Mouse (Mus musculus) olfactory bulb, adult 2 months (tissue): ENCODE results near the gene Gm13723.

Source experiments
- CTCF ChIP-seq: fragments of 200-500 bp; IDR thresholded peaks from 2 replicates; pipeline ENCODE4 v1.5.1; 2012; ENCODE audit warnings: low read depth, mild to moderate bottlenecking, low read length, moderate library complexity; ENCODE audit not compliant: insufficient read depth
- POLR2A ChIP-seq: fragments of 200-500 bp; IDR thresholded peaks from 2 replicates; pipeline ENCODE4 v1.6.1; 2012; ENCODE audit warnings: mild to moderate bottlenecking, low read depth, low read length, moderate library complexity; ENCODE audit not compliant: insufficient read depth

DNA sequence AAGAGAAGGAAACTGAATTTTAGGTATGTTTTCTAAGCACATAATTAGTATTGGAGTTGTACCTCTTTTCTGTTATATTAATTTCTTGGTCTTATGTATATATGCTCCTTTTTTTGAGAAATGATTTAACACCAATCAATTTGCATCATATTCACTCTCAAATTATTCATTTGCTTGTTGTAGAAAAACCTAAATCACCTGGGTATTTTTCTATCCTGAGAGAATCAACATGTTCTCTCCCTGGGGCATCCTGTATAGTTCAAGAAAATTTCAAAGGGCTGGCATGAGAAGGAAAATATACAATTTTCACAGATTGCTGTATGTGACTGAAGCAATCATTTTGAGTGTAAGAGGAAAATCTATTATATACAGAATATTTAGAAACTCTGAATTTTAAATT lies 50.2 kb downstream of the Gm13723 start, which contains the start of gene Olfr1094:
- TF ChIP-seq CTCF, result no peak
- no peak for TF ChIP-seq POLR2A
